Mouse (Mus musculus) megakaryocyte, embryonic 14.5 days (primary cell): ENCODE data around the gene Tbxa2r.

Experiments
- FLI1 ChIP-seq: IDR thresholded peaks from 2 replicates; pipeline ENCODE4 v1.6.1; 2012; ENCODE audit warnings: low read length, inconsistent platforms, mixed read lengths
- GATA1 ChIP-seq: IDR thresholded peaks from 3 replicates; pipeline ENCODE4 v1.6.1; 2012; ENCODE audit warnings: mixed read lengths, low read length, inconsistent platforms, borderline replicate concordance

DNA sequence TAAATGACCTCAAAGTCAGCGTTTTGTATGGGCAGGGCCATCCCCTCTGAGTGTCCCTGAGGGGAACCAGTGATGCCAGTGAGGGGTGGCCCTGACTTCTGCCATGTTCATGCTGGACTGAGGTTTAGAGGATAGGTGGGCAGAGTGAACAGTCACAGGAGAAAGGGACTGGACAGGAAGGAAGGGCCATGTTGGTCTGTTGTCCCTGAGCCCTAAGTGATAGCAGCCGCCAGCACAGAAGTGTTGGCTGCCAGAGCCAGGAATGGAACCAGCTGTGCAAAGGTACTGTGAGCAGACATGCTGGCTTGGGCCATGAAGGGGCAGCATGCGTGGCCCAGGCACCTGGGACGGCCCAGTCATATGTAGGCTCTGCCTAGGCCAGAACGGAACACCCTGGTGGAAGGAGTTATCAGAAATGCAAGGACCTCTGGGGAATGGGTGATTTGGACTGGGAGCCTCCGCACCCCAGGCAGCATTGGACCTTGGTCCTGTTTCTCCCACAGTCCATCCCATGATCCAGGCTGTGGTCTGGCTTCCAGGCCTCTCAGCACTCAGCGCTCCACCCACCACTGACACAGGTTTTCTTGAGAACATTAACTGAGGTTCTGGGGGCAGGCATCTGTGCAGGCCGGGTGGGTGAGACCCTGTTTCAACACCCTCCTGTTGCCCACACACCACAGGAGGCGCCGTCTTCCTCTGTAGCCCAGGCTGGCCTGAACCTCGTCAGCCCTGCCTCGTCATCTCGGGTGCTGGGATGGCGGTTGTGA lies 28.8 kb upstream of the Tbxa2r start:
- TF ChIP-seq GATA1 = no peak
- TF ChIP-seq FLI1 = no peak
